Mouse (Mus musculus): ENCODE data around the gene Zwilch.
A peak's percentile ranks its signal among the peaks of the same experiment; 100 is the strongest.
"Not testable (repeated sequence)": the region's sequence is repeated elsewhere in the genome, so short reads cannot be mapped to it uniquely, and the experiment has no call there.

Gene Zwilch

DNA sequence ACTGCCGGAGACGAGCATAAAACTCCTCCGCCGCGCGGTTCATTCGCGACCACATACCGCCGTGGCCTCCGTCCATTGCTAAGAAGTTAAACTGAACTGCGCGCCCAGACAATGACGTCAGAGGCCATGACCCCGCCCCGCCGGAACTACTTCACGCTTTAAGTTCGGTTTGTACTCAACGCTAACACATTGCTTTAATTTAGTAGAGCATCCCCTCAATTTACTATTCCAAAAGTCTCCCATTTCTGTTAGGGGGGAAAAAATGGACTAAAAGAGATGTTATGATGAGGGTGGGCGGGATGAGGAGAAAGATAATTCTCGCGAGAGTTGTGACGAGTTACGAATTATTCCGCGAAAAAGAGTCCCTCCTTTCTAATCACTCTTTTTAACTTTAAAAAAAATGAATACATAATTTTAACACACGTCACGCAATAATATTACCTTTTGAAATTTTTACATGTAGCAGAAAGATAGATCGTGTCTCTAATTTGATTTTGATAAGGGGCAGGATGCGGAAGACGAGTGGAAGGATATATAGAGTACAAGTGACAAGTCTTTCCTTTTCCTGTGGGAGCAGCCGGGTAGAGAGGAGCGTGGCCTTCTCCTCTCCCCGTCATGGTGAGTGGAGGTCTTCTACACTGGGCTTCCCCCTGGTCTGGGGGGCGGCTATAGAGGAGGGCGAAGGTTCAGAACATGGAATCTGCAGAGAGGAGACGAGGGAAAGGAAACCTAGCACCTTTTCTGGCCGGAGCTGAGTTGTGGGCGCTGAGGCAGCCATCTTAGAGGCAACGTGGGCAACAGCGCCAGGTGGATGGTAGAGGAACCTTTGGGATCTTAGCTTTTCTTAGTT lies at the start of gene Zwilch, which contains the start of gene Rpl4:
Gene Zwilch, minus strand, starts transcription at position 289 of the 850 bp plus-strand sequence.
Gene Rpl4, plus strand, starts transcription at position 560 of the 850 bp plus-strand sequence.
- DNase-seq, result peak; percentile 83

GRCm38 (mm10) chr9:64222098-64222497 lies 49.2 kb upstream of the Zwilch start:
- DNase-seq, result no peak

DNA sequence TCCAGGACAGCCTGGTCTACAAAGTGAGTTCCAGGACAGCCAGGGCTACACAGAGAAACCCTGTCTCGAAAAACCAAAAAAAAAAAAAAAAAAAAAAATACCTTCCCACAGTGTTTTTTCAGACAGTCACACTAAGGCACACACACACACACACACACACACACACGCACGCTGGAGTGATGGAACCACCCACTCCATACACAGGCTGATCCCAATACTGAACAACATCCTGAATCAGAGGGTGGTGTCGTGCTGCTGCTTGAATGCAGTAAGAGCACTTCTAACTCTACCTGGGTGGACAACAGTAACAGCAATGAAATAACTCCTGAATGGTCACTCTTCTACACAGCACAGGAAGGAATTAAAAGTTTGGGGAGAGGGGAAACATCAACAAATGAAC lies 48.6 kb upstream of the Zwilch start:
- peak; percentile 28 for DNase-seq

DNA sequence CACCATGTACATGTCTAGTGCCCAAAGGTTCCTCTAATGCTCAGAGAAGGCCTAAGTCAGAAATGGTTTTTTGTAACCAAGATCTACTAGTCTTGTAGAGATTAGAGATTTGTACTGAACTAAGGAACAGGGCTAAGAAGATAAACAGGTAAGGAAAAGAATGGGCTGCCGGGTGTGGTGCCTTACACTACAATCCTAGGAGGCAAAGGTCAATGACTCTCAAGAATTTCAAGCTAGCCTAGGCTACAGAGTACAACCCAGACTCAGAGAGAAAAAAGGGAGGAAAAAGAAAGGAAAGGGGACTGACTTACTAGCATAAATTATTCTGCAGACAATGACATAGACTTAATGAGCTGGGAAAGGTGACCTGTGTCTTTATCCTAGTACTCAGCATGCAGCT lies 47.7 kb upstream of the Zwilch start:
- DNase-seq, result no peak

DNA sequence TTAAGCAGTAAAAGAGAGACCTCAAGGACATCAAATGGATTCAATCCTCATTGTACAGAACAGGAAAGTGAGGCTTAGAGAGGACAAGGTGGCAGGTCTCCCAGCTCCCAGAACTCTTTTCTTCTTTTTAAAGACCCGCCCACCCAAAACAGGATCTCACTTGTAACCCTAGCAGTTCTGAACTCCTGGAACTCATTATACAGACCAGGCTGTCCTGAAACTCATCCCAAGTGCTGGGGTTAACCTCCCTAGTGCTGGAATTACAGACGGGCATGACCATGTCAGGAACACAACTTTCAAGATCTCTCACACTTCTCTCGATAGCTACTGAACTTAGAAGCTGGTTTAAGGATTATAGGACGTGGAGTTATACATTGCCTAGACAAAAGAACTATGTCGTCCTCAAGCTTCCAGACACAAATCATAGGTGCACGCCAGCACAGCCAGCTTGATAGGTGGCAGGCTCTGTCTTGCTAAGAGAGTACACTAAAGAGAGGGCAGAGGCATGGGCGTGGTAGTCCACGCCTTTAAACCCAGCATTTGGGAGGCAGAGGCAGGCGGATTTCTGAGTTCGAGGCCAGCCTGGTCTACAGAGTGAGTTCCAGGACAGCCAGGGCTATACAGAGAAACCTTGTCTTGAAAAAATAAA lies 47.0 kb upstream of the Zwilch start:
- DNase-seq, result no peak

DNA sequence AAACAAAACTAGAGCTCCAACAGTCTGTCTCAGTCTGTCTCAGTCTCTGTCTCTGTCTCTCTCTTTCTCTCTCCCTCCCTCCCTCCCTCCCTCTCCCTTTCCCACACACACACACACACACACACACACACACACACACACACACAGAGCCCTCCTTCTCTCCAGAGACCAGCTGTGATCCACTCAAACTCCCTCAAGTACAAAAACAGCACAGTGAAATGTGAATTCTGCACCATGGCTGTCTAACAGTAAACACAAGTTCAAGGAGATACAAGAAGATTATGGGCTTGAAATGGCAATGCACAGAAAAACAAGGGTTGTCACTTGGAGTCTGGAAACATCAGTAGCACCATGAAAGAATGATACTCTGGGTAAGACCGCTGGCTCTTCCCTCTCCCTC lies 46.4 kb upstream of the Zwilch start:
- DNase-seq, result peak; percentile 31

DNA sequence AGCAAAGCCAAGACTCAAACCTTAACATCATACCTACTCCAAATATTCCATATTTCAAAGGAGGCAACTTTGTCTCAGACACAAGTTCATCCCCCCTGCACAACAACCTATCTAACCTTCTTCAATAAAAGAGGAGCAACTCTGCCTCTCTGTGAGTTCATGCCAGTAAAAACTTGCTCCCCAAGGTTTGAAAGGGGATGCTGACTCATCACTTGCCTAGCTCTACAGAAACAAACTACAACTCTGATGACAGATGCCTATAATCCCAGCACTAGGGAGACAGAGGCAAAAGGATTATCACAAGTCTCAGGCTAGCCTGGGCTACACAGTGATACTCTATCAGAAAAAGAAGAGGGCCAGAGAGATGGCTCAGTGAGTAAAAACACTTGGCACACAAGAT lies 45.0 kb upstream of the Zwilch start:
- DNase-seq, result no peak

DNA sequence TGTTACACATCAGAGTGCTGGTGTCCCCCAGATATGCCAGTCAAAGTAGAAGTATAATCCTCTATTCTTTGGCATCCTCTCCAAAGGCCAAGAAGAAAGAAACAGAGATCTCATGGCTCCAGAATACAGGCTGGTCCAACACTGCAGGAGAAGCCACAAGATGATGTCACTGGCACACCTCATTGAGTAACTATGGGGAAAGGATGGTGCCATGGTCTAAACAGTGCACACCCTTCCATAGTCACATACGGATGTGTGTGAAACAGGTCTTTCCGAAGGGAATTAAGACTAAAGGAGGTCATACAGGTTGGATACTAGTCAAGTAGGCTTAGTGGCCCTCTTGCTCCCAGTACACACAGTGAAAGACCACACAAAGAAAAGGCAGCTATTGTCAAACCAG lies 43.7 kb upstream of the Zwilch start:
- no peak for DNase-seq

GRCm38 (mm10) chr9:64216090-64216489 lies 43.2 kb upstream of the Zwilch start:
- DNase-seq, result no peak

DNA sequence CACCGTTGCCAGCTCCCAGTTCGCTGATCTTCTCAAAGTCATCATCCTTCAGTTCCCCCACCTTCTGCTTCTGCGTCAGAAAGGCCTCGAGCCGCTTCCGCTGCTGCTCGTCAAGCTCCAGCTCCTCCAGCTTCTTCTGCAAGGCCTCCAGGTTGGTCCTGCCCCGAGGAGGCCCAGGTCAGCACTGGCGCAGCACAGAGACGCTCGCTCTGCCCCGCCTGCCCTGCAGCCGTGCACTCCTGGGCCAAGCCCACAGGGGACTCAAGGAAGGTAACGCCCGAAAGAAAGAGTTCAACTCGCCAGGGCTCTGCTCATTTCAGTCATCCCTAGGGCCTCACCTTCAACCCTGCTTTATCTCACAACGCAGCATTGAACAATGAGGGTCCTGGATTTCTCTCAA lies 41.5 kb upstream of the Zwilch start:
- no peak for DNase-seq

GRCm38 (mm10) chr9:64207509-64208084 lies 34.7 kb upstream of the Zwilch start:
- DNase-seq, result no peak

GRCm38 (mm10) chr9:64202866-64203265 lies 30.0 kb upstream of the Zwilch start:
- DNase-seq, result no peak

DNA sequence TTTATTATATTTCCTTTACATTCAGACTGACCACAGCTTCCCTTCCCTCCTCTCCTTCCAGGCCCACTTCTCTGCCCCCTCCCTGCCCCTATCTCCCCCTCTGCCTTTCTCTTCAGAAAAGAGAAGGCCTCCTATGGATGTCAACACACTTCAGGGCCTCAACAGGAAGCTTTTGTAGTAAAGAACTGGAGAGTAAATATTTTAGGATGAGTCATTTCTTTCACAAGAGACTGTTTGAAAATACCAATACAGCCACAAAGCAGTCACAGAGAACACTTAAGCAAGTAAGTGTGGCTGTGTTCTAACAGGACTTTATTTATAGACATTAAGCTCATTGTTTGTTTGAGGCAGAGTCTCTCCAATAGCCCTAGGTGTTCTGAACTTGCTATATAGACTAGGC lies 29.4 kb upstream of the Zwilch start:
- DNase-seq, result no peak

DNA sequence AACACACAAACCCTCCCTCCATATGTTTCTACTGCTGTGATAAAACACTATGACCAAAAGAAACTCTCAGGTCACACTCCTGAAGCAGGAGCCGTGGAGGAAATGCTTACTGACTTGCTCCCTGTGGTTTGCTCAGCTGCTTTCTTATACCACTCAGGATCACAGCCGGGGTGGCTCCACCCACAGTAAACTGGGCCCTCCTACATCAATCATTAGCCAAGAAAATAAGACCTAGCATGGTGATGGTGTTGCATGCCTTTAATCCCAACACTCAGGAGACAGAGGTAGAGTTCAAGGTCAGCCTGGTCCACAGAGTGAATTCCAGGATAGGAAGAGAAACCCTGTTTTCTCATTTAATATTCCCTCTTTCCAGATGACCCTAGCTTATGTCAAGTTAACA lies 27.0 kb upstream of the Zwilch start:
- no peak for DNase-seq

DNA sequence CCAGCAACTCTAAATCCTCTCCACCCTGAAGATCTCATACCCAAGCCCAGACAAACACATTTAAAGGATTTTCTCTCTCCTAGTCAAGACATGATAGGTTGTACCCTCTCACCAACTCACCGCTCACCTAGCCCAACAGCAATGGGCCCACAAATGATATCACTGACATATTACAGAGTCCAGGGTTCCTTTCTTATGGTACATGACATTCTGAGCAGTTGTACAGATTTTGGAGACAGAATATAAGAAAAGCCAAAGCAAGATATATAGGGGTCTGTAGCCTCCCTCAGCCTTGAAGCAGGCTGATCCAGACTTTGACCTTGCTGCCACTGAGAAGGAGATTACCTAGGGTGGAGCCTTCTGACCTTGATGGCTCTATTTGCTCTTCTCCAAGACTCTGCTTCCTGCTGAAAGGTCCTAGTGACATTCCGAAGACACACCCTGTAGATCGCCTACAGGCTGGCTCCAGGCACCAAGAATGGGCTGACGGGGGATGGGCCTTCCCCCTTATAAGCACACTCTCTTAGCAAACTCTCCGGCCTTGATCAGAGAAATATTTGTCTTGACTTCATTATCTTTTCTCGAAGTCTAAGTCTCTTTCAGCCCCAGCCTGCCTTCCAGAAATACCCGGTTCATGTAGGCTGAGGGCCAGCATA lies 26.0 kb upstream of the Zwilch start:
- DNase-seq, result not testable (repeated sequence)

- no peak for DNase-seq
These were observed 25.3 kb upstream of the Zwilch start for GRCm38 (mm10) chr9:64198068-64198762.

- no peak for DNase-seq
These were observed 24.6 kb upstream of the Zwilch start for GRCm38 (mm10) chr9:64197524-64197923.

- DNase-seq, result peak; percentile 48
These were observed 22.6 kb upstream of the Zwilch start for GRCm38 (mm10) chr9:64195554-64195953.

- DNase-seq, result no peak
These were observed 21.0 kb upstream of the Zwilch start for GRCm38 (mm10) chr9:64193879-64194278.

DNA sequence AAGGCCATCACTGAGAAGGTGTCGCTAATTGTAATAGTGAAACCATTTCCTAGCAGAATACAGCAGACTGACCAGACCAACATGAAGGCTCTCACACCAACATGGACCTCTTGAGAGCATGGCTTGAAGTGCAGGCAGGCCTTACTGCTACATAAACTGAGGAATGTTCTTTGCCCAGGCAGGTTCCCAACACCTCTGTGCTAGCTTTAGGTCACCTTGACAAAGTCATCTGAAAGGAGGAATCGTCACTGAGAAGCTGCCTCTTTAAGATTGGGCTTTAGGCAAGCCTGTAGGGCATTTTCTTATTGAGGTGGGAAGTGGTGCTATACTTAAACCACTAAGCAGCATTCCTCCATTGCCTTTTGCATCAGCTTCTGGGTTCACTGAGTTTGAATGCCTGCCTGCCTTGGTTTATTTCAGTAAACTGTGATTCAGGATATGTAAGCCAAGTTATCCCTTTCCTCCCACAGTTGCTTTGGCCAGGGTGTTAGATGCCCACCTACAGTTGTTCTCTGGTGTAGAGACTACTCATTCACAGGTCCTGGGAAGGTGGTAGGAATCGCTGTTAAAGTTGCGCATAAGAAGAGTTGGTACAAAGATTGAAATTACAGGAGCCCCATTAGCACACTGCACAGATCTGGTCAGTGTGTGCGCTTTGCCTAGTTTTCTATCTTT lies 11.4 kb upstream of the Zwilch start:
- DNase-seq, result no peak

DNA sequence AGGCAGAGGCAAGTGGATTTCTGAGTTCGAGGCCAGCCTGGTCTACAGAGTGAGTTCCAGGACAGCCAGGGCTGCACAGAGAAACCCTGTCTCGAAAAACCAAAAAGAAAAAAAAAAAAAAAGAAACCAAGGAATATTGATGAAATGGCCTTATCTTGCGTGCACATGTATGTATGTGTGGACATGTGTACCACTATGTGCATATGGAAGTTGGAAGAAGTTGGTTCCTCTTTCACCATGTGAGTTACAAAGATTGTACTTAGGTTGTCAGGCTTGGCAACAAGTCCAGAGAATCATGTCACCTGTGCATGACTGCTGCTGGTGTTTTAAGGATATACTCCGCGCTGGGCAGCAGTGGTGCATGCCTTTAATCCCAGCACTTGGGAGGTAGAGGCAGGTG lies 10.4 kb upstream of the Zwilch start:
- not testable (repeated sequence) for DNase-seq

GRCm38 (mm10) chr9:64178974-64179646 lies 6.2 kb upstream of the Zwilch start, which contains the start of gene Snapc5:
TSS of gene Snapc5 (plus strand) at chr9:64179274.
- peak; percentile 91 for DNase-seq

Measured in right cerebral cortex, postnatal 14 days (tissue).